Mouse (Mus musculus) ES-Bruce4 (cell line): Measurements from ENCODE around the gene Pitpnc1.

ENCODE experiments used
- CTCF ChIP-seq: IDR thresholded peaks from one replicate; pipeline ENCODE4 v1.8.1; 2011; ENCODE audit warnings: low read depth, low read length
- POLR2A ChIP-seq: IDR thresholded peaks from one replicate; pipeline ENCODE4 v1.8.1; 2011; ENCODE audit warnings: low read length; ENCODE audit not compliant: insufficient read depth

DNA sequence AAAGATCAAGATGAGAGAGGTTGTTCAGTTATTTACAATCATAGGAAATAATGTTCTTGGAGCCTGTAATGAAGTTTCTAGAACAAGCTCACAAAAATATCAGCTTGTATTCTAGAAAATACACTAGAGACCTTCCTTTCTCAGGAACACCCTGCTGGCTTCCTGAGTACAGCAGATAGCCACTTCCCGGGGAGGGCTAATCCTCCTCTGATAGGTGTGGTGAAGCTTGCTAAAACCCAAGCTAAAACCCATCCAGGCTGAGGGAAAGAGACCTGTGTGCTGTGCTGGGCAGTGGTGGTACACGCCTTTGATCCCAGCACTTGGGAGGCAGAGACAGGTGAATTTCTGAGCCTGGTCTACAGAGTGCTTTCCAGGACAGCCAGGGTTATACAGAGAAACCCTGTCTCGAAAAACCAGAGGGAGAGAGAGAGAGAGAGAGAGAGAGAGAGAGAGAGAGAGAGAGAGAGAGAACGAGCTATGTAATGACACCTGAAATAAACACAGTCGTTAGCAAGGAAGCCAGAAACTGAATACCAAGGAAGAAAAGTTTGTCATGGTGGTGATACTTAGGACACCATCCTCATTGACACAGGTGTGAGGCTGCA lies 48.6 kb downstream of the Pitpnc1 start:
- no peak for TF ChIP-seq CTCF
- TF ChIP-seq POLR2A = no peak
